Mouse (Mus musculus): ENCODE measurements around the gene Pde6g. TPM values are rescaled to one million over a fixed set of nuclear protein-coding genes. Genes with fewer than 3 reads are reported as not detected.

Pde6g gene
- polyA plus RNA-seq, 1 experiment, result 0.43 TPM

GRCm38 (mm10) chr11:120497436-120497835 lies 44.1 kb upstream of the Pde6g start:
- WGBS, result 87% methylated on average over 3 of the region's 3 CpGs
- no peak overlapping the region for H3K27ac ChIP-seq (ENCODE audit: insufficient read depth, low read depth, low read length)
- H3K36me3 ChIP-seq (ENCODE audit: control insufficient read depth, insufficient read depth, low read length), result peaks cover 53% of the 10 kb centered on the region
- H3K4me1 ChIP-seq (ENCODE audit: control insufficient read depth, insufficient read depth, insufficient read length, low read length), result peaks cover 24% of the 10 kb centered on the region; the same call in 1 of the 2 replicates
- H3K27me3 ChIP-seq (ENCODE audit: control insufficient read depth, insufficient read depth, low read length), result no peaks in the 10 kb centered on the region
- TF ChIP-seq CTCF (IDR thresholded peaks at IDR 0.05; ENCODE audit: extremely low read depth, insufficient read length, insufficient replicate concordance, low read depth, low read length) (no peak), POLR2A (IDR thresholded peaks at IDR 0.05; ENCODE audit: low read depth, low read length) (no peak)
- no peak overlapping the region for H3K4me3 ChIP-seq (ENCODE audit: low read depth, low read length)

- WGBS, result 59% methylated on average over 3 of the region's 3 CpGs
- Histone ChIP-seq H3K36me3 (ENCODE audit: control insufficient read depth, insufficient read depth, low read length) (peaks cover 48% of the 10 kb centered on the region), H3K4me3 (ENCODE audit: low read depth, low read length) (no peak overlapping the region; the same call in 1 of the 2 replicates), H3K27ac (ENCODE audit: insufficient read depth, low read depth, low read length) (no peak overlapping the region), H3K4me1 (ENCODE audit: control insufficient read depth, insufficient read depth, insufficient read length, low read length) (peaks cover 28% of the 10 kb centered on the region), H3K27me3 (ENCODE audit: control insufficient read depth, insufficient read depth, low read length) (no peaks in the 10 kb centered on the region)
- TF ChIP-seq CTCF (IDR thresholded peaks at IDR 0.05; ENCODE audit: extremely low read depth, insufficient read length, insufficient replicate concordance, low read depth, low read length) (no peak), POLR2A (IDR thresholded peaks at IDR 0.05; ENCODE audit: low read depth, low read length) (no peak)
Measured at GRCm38 (mm10) chr11:120493911-120494310, 40.6 kb upstream of the Pde6g start.

- Histone ChIP-seq H3K36me3 (ENCODE audit: control insufficient read depth, insufficient read depth, low read length) (peaks cover 47% of the 10 kb centered on the region), H3K27me3 (ENCODE audit: control insufficient read depth, insufficient read depth, low read length) (no peaks in the 10 kb centered on the region), H3K27ac (ENCODE audit: insufficient read depth, low read depth, low read length) (peak overlapping the region; percentile 78; the same call in 1 of the 2 replicates), H3K4me3 (ENCODE audit: low read depth, low read length) (peak overlapping the region; percentile 48), H3K4me1 (ENCODE audit: control insufficient read depth, insufficient read depth, insufficient read length, low read length) (peaks cover 28% of the 10 kb centered on the region)
- no peak for TF ChIP-seq CTCF (IDR thresholded peaks at IDR 0.05; ENCODE audit: extremely low read depth, insufficient read length, insufficient replicate concordance, low read depth, low read length)
- TF ChIP-seq POLR2A (IDR thresholded peaks at IDR 0.05; ENCODE audit: low read depth, low read length), result no peak
- WGBS, result 10% methylated on average over 3 of the region's 3 CpGs
Measured at GRCm38 (mm10) chr11:120493351-120493750, 40.1 kb upstream of the Pde6g start.

- Histone ChIP-seq H3K27me3 (ENCODE audit: control insufficient read depth, insufficient read depth, low read length) (no peaks in the 10 kb centered on the region), H3K4me1 (ENCODE audit: control insufficient read depth, insufficient read depth, insufficient read length, low read length) (peaks cover 28% of the 10 kb centered on the region), H3K27ac (ENCODE audit: insufficient read depth, low read depth, low read length) (peak overlapping the region; percentile 78), H3K4me3 (ENCODE audit: low read depth, low read length) (peak overlapping the region; percentile 88), H3K36me3 (ENCODE audit: control insufficient read depth, insufficient read depth, low read length) (peaks cover 47% of the 10 kb centered on the region)
- TF ChIP-seq POLR2A (IDR thresholded peaks at IDR 0.05; ENCODE audit: low read depth, low read length) (no peak), CTCF (IDR thresholded peaks at IDR 0.05; ENCODE audit: extremely low read depth, insufficient read length, insufficient replicate concordance, low read depth, low read length) (no peak)
- 16% methylated on average over 3 of the region's 3 CpGs for WGBS
Measured at GRCm38 (mm10) chr11:120492878-120493203, 39.5 kb upstream of the Pde6g start.

GRCm38 (mm10) chr11:120492024-120492877 lies 39.0 kb upstream of the Pde6g start:
- TF ChIP-seq CTCF (IDR thresholded peaks at IDR 0.05; ENCODE audit: extremely low read depth, insufficient read length, insufficient replicate concordance, low read depth, low read length), result no peak; the same call in 1 of the 2 replicates
- TF ChIP-seq POLR2A (IDR thresholded peaks at IDR 0.05; ENCODE audit: low read depth, low read length), result no peak
- WGBS, result under 1% methylated on average over 48 of the region's 48 CpGs
- H3K4me3 ChIP-seq (ENCODE audit: low read depth, low read length), result peak overlapping the region; percentile 88
- H3K4me1 ChIP-seq (ENCODE audit: control insufficient read depth, insufficient read depth, insufficient read length, low read length), result peaks cover 30% of the 10 kb centered on the region
- H3K27me3 ChIP-seq (ENCODE audit: control insufficient read depth, insufficient read depth, low read length), result no peaks in the 10 kb centered on the region
- H3K27ac ChIP-seq (ENCODE audit: insufficient read depth, low read depth, low read length), result peak overlapping the region; percentile 78
- peaks cover 47% of the 10 kb centered on the region for H3K36me3 ChIP-seq (ENCODE audit: control insufficient read depth, insufficient read depth, low read length)

GRCm38 (mm10) chr11:120491317-120492023 lies 38.2 kb upstream of the Pde6g start, which contains the start of gene Slc25a10:
Gene Slc25a10 (plus strand): TSS chr11:120491840.
- H3K4me3 ChIP-seq (ENCODE audit: low read depth, low read length), result peak within 1 kb of the TSS; percentile 88
- H3K36me3 ChIP-seq (ENCODE audit: control insufficient read depth, insufficient read depth, low read length), result peaks cover 45% of the 10 kb centered on the region
- TF ChIP-seq CTCF (IDR thresholded peaks at IDR 0.05; ENCODE audit: extremely low read depth, insufficient read length, insufficient replicate concordance, low read depth, low read length), result no peak
- TF ChIP-seq POLR2A (IDR thresholded peaks at IDR 0.05; ENCODE audit: low read depth, low read length), result peak; percentile 73
- H3K27ac ChIP-seq (ENCODE audit: insufficient read depth, low read depth, low read length), result peak within 1 kb of the TSS; percentile 94
- WGBS, result under 1% methylated on average over 35 of the region's 35 CpGs
- H3K27me3 ChIP-seq (ENCODE audit: control insufficient read depth, insufficient read depth, low read length), result no peaks in the 10 kb centered on the region
- peaks cover 30% of the 10 kb centered on the region for H3K4me1 ChIP-seq (ENCODE audit: control insufficient read depth, insufficient read depth, insufficient read length, low read length)

Measured in small intestine, adult 2 months (tissue).